Mouse (Mus musculus): Measurements from ENCODE around the gene Uimc1. TPM values are rescaled to one million over a fixed set of nuclear protein-coding genes. Genes with fewer than 3 reads are reported as not detected.
A peak's percentile ranks its signal among the peaks of the same experiment; 100 is the strongest.

Uimc1 gene
- polyA plus RNA-seq, 1 experiment from 2014 or later = 27.4 TPM

- no peak overlapping the region for H3K27ac ChIP-seq
- peaks cover 34% of the 10 kb centered on the region for H3K4me1 ChIP-seq
- H3K9ac ChIP-seq = no peak overlapping the region
- no peaks in the 10 kb centered on the region for H3K36me3 ChIP-seq (replicated peaks)
- H3K27me3 ChIP-seq = peaks cover 74% of the 10 kb centered on the region
- no peak for ATAC-seq (ENCODE audit: low FRiP score)
- H3K4me2 ChIP-seq = no peak overlapping the region
- no peaks in the 10 kb centered on the region for H3K9me3 ChIP-seq
- no peak overlapping the region for H3K4me3 ChIP-seq (replicated peaks)
- 86% methylated on average over 8 of the region's 8 CpGs for WGBS
Measured at GRCm38 (mm10) chr13:54983001-54983400, 117.1 kb downstream of the Uimc1 start.

DNA sequence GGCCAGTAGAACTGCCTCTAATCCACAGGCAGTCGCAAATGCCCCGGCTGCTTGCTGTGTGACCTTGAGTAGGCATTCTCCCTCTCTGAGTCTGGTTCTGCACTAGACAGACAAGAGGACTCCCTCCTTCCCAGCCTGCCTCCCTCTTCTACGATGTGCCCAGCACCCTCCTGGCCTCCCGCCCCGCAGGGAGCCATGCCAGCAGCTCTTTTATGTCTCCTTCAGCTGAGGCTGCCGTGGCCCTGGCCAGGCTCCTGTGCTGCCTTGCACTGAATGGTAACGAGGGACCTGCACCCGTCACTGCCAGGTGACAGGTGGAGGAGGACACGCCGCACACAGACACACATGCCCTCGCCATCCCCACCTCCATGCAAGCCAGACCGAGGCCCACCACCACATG, 119.1 kb downstream of the Uimc1 start:
- Histone ChIP-seq H3K27me3 (peaks cover 77% of the 10 kb centered on the region), H3K27ac (no peak overlapping the region), H3K4me2 (peak overlapping the region; percentile 19; the same call in 1 of the 2 replicates), H3K4me3 (replicated peaks) (no peak overlapping the region), H3K9ac (no peak overlapping the region), H3K36me3 (replicated peaks) (no peaks in the 10 kb centered on the region), H3K9me3 (no peaks in the 10 kb centered on the region), H3K4me1 (peaks cover 30% of the 10 kb centered on the region)
- WGBS = 54% methylated on average over 12 of the region's 12 CpGs
- ATAC-seq (ENCODE audit: low FRiP score) = no peak

DNA sequence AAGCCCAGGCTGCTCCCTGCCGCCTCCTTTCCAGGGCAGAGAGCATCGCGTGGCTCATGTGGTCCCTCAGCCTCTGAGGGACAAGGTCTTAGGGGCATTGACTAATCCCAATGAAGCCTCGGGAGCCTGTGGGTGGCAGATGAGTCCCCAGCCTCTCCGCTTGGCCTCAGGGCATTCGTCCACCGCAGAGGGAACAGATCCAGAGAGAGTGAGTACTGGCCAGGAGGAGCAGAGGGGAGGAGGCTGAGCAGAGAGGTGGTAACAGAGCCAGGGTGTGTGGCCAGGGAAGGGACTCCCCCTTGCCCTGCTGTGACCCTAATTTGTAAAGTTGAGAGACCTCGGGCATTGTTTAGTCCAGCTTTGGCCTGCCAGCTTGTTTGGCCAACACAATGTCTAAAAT, 121.3 kb downstream of the Uimc1 start:
- H3K4me3 ChIP-seq (replicated peaks) = no peak overlapping the region
- H3K27me3 ChIP-seq = peaks cover 76% of the 10 kb centered on the region
- no peaks in the 10 kb centered on the region for H3K36me3 ChIP-seq (replicated peaks)
- H3K4me2 ChIP-seq = no peak overlapping the region
- no peak for ATAC-seq (ENCODE audit: low FRiP score)
- no peak overlapping the region for H3K27ac ChIP-seq
- no peaks in the 10 kb centered on the region for H3K9me3 ChIP-seq
- WGBS = 29% methylated on average over 8 of the region's 8 CpGs
- H3K4me1 ChIP-seq = peaks cover 32% of the 10 kb centered on the region
- 0 out of 2 replicates have a peak overlapping the region, but pooled peaks have one; percentile 25 for H3K9ac ChIP-seq

Other genes starting within 250 kb of the Uimc1 start
- 4.8 and 5.6 TPM in 2 replicates for gene Unc5a, start 150.9 kb downstream of the Uimc1 start, polyA plus RNA-seq (2016; fragmentation: Nextera tagmentation; extraction: Ambion mirVana)
- 0.32 and 0.96 TPM in 2 replicates for gene Hk3, start 78.9 kb downstream of the Uimc1 start, polyA plus RNA-seq (2016; fragmentation: Nextera tagmentation; extraction: Ambion mirVana)
- 24.1 and 27.9 TPM in 2 replicates for gene Zfp346, start 5.0 kb upstream of the Uimc1 start, polyA plus RNA-seq (2016; fragmentation: Nextera tagmentation; extraction: Ambion mirVana)
- not detected in 2 replicates for gene Gm17617, start 33.2 kb upstream of the Uimc1 start, polyA plus RNA-seq (2016; fragmentation: Nextera tagmentation; extraction: Ambion mirVana)
- 0.15 and 0.20 TPM in 2 replicates for gene Fgfr4, start 52.3 kb upstream of the Uimc1 start, polyA plus RNA-seq (2016; fragmentation: Nextera tagmentation; extraction: Ambion mirVana)
- 83.4 and 83.6 TPM in 2 replicates for gene Nsd1, start 109.5 kb upstream of the Uimc1 start, polyA plus RNA-seq (2016; fragmentation: Nextera tagmentation; extraction: Ambion mirVana)
- gene Prelid1, start 220.2 kb upstream of the Uimc1 start, polyA plus RNA-seq (2016; fragmentation: Nextera tagmentation; extraction: Ambion mirVana) = 316 and 328 TPM in 2 replicates
- 96.9 and 97.7 TPM in 2 replicates for gene Rab24, start 221.6 kb upstream of the Uimc1 start, polyA plus RNA-seq (2016; fragmentation: Nextera tagmentation; extraction: Ambion mirVana)
- gene Mxd3, start 229.5 kb upstream of the Uimc1 start, polyA plus RNA-seq (2016; fragmentation: Nextera tagmentation; extraction: Ambion mirVana) = 35.5 and 39.1 TPM in 2 replicates